Mouse (Mus musculus) myocyte (in vitro differentiated cells): ENCODE results near the gene Plcxd2. TPM values are rescaled to one million over a fixed set of nuclear protein-coding genes. Genes with fewer than 3 reads are reported as not detected.

ENCODE experiments used
- H3K27me3 ChIP-seq: one replicate; pipeline ENCODE4 v1.6.1; 2011; ENCODE audit not compliant: control insufficient read depth, insufficient read depth, insufficient read length
- H3K36me3 ChIP-seq: one replicate; pipeline ENCODE4 v1.6.1; 2011; ENCODE audit not compliant: control insufficient read depth, insufficient read depth
- H3K4me2 ChIP-seq: one replicate; pipeline ENCODE4 v1.6.1; 2011; ENCODE audit warnings: low read depth, control low read depth
- H3K4me3 ChIP-seq: one replicate; pipeline ENCODE4 v1.5.1; 2011; ENCODE audit warnings: mild to moderate bottlenecking, control low read depth, moderate library complexity
- H3K79me2 ChIP-seq: one replicate; pipeline ENCODE4 v1.6.1; 2011; ENCODE audit not compliant: control insufficient read depth, insufficient read depth
- H3ac ChIP-seq: one replicate; pipeline ENCODE4 v1.6.1; 2011; ENCODE audit not compliant: control insufficient read depth, insufficient read length
- CEBPB ChIP-seq: IDR thresholded peaks from 2 replicates; pipeline ENCODE4 v1.6.1; 2011; ENCODE audit warnings: mild to moderate bottlenecking, moderate library complexity; ENCODE audit not compliant: poor library complexity, insufficient read depth, severe bottlenecking
- E2F4 ChIP-seq: IDR thresholded peaks from one replicate; pipeline ENCODE4 v1.6.1; 2011; ENCODE audit warnings: mild to moderate bottlenecking, control low read depth, moderate library complexity; ENCODE audit not compliant: insufficient read depth
- MAX ChIP-seq: IDR thresholded peaks from one replicate; pipeline ENCODE4 v1.6.1; 2011; ENCODE audit warnings: low read depth, mild to moderate bottlenecking, control low read depth
- MYOD1 ChIP-seq, 3 experiments: IDR thresholded peaks; one replicate each; pipeline ENCODE4 v1.6.1; 2011; ENCODE audit warnings: control low read depth in 2 of 3, low read depth in 2 of 3, mild to moderate bottlenecking in 2 of 3, moderate library complexity in 1 of 3; ENCODE audit not compliant: insufficient read length in 2 of 3, control insufficient read depth in 1 of 3
- MYOG ChIP-seq, 3 experiments: IDR thresholded peaks; one replicate each; pipeline ENCODE4 v1.6.1; 2011; ENCODE audit warnings: control low read depth in 2 of 3, low read depth in 2 of 3, mild to moderate bottlenecking in 2 of 3; ENCODE audit not compliant: insufficient read length in 2 of 3, control insufficient read depth in 1 of 3, insufficient read depth in 1 of 3
- POLR2A ChIP-seq: IDR thresholded peaks from one replicate; pipeline ENCODE4 v1.6.1; 2011; ENCODE audit warnings: low read depth, mild to moderate bottlenecking, control low read depth, moderate library complexity; ENCODE audit not compliant: insufficient read length
- POLR2AphosphoS2 ChIP-seq: IDR thresholded peaks from one replicate; pipeline ENCODE4 v1.6.1; 2011; ENCODE audit warnings: low read depth, control low read depth; ENCODE audit not compliant: insufficient read length
- REST ChIP-seq: IDR thresholded peaks from one replicate; pipeline ENCODE4 v1.6.1; 2011; ENCODE audit warnings: mild to moderate bottlenecking, control low read depth, moderate library complexity; ENCODE audit not compliant: insufficient read depth, insufficient read length
- SRF ChIP-seq: IDR thresholded peaks from one replicate; pipeline ENCODE4 v1.6.1; 2011; ENCODE audit warnings: low read depth; ENCODE audit not compliant: control insufficient read depth, insufficient read length
- TCF12 ChIP-seq: IDR thresholded peaks from one replicate; pipeline ENCODE4 v1.6.1; 2011; ENCODE audit warnings: mild to moderate bottlenecking, control low read depth; ENCODE audit not compliant: poor library complexity, insufficient read depth, severe bottlenecking
- TCF3 ChIP-seq: IDR thresholded peaks from one replicate; pipeline ENCODE4 v1.6.1; 2011; ENCODE audit warnings: low read depth, control low read depth; ENCODE audit not compliant: insufficient read length
- USF1 ChIP-seq: IDR thresholded peaks from one replicate; pipeline ENCODE4 v1.6.1; 2011; ENCODE audit warnings: low read depth, mild to moderate bottlenecking, control low read depth, moderate library complexity
- polyA plus RNA-seq: library from polyadenylated mRNA; unstranded; fragments of >200 nt; fragmentation: generic; extraction: Trizol; gene quantifications from one replicate; pipeline ENCODE4 v1.2.1, GENCODE M21; 2012; ENCODE audit warnings: missing spikeins

Gene Plcxd2
- 0.90 TPM for polyA plus RNA-seq

- Histone ChIP-seq H3K4me2 (peak within 1 kb of the TSS; percentile 91), H3K27me3 (no peaks in the 10 kb centered on the region), H3K79me2 (no peaks in the 10 kb centered on the region), H3K36me3 (no peaks in the 10 kb centered on the region), H3K4me3 (peak within 1 kb of the TSS; percentile 52), H3ac (no peak within 1 kb of the TSS)
- TF ChIP-seq MYOD1 (IDR thresholded peaks at IDR 0.05; ENCODE audit: control insufficient read depth in 1 of 3, insufficient read length in 2 of 3, low read depth in 2 of 3) (peak in 2 of 3 experiments; percentile 18 to 77), MYOG (IDR thresholded peaks at IDR 0.05; ENCODE audit: control insufficient read depth in 1 of 3, insufficient read depth in 1 of 3, insufficient read length in 2 of 3, low read depth in 2 of 3) (peak in 2 of 3 experiments; percentile 38 to 78), POLR2A (peak; percentile 79), TCF12 (no peak), E2F4 (no peak), TCF3 (no peak), REST (no peak), POLR2AphosphoS2 (peak; percentile 78)
Observed at GRCm38 (mm10) chr16:46010153-46010905, at the start of gene Plcxd2. Gene Plcxd2, minus strand, starts transcription at chr16:46010218.

DNA sequence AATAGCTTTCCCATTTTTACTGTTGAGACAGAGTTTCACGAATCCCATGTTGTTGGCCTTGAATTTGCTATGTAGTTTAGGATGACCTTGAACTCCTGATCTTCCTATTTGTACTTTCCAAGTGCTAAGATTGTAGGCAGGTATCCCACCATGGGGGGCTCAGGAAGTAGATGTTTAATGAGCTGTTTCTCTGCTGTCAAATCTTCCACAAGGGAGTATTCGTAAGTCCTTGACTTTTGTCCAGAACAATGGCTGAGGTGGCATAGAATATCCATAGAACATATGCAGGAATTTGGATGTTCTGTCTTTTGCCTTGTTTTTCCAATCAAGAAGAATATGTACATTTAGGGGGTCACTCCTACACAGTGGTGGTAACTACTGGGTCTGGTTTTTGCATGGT is 36.9 kb upstream of the Plcxd2 start:
- no peaks in the 10 kb centered on the region for H3K79me2 ChIP-seq
- no peaks in the 10 kb centered on the region for H3K36me3 ChIP-seq
- H3K4me2 ChIP-seq: no peak overlapping the region
- H3ac ChIP-seq: no peak overlapping the region
- no peaks in the 10 kb centered on the region for H3K27me3 ChIP-seq
- TF ChIP-seq TCF12 (no peak), REST (no peak), USF1 (no peak), E2F4 (no peak)
- no peak overlapping the region for H3K4me3 ChIP-seq

GRCm38 (mm10) chr16:46036261-46036660 is 26.2 kb upstream of the Plcxd2 start:
- TF ChIP-seq POLR2A (no peak), SRF (no peak), MYOD1 (IDR thresholded peaks at IDR 0.05; ENCODE audit: control insufficient read depth in 1 of 3, insufficient read length in 2 of 3, low read depth in 2 of 3) (no peak), REST (no peak), CEBPB (no peak)
- no peaks in the 10 kb centered on the region for H3K27me3 ChIP-seq
- H3K4me3 ChIP-seq: no peak overlapping the region
- no peaks in the 10 kb centered on the region for H3K79me2 ChIP-seq
- no peaks in the 10 kb centered on the region for H3K36me3 ChIP-seq
- H3K4me2 ChIP-seq: no peak overlapping the region
- H3ac ChIP-seq: no peak overlapping the region

DNA sequence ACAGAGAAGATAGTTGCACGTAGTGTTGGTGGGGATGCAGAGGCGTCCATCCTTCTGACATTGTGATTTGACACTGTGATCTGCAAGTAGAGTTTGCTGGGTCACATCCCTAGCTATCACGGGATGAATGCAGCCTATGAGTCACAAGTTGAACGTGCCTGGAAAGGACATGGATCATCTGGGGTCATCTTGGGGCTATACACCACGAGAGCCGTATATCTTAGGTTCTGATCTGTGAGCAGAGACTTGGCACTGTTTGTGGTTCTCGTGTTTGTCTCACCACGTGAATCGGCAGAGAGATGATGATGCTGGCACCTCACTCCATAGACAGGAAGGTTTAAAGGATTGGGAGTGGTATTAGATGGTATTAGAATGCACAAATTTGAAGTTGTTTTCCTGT is 23.9 kb upstream of the Plcxd2 start:
- H3K79me2 ChIP-seq: no peaks in the 10 kb centered on the region
- no peak overlapping the region for H3K4me2 ChIP-seq
- TF ChIP-seq POLR2AphosphoS2 (no peak), TCF12 (no peak), TCF3 (no peak), MYOG (IDR thresholded peaks at IDR 0.05; ENCODE audit: control insufficient read depth in 1 of 3, insufficient read depth in 1 of 3, insufficient read length in 2 of 3, low read depth in 2 of 3) (no peak), CEBPB (no peak), REST (no peak), USF1 (no peak), POLR2A (no peak), MYOD1 (IDR thresholded peaks at IDR 0.05; ENCODE audit: control insufficient read depth in 1 of 3, insufficient read length in 2 of 3, low read depth in 2 of 3) (no peak), SRF (no peak), MAX (no peak), E2F4 (no peak)
- no peak overlapping the region for H3ac ChIP-seq
- no peaks in the 10 kb centered on the region for H3K36me3 ChIP-seq
- H3K27me3 ChIP-seq: no peaks in the 10 kb centered on the region
- no peak overlapping the region for H3K4me3 ChIP-seq

- Histone ChIP-seq H3K4me2 (no peak overlapping the region), H3K36me3 (no peaks in the 10 kb centered on the region), H3ac (no peak overlapping the region), H3K79me2 (no peaks in the 10 kb centered on the region), H3K27me3 (no peaks in the 10 kb centered on the region), H3K4me3 (no peak overlapping the region)
- TF ChIP-seq REST: no peak
- TF ChIP-seq MYOD1 (IDR thresholded peaks at IDR 0.05; ENCODE audit: control insufficient read depth in 1 of 3, insufficient read length in 2 of 3, low read depth in 2 of 3): no peak
- TF ChIP-seq E2F4: no peak
Observed at GRCm38 (mm10) chr16:46022958-46023491, 13.0 kb upstream of the Plcxd2 start.
